Mouse (Mus musculus): ENCODE measurements around the gene Cmya5.

The Cmya5 gene

GRCm38 (mm10) chr13:93060437-93060836, 84.1 kb downstream of the Cmya5 start:
- DNase-seq = no peak

GRCm38 (mm10) chr13:93058551-93059011, 85.9 kb downstream of the Cmya5 start:
- no peak for DNase-seq

- no peak for DNase-seq
Observed at GRCm38 (mm10) chr13:93057492-93058260, 86.8 kb downstream of the Cmya5 start.

GRCm38 (mm10) chr13:93056091-93056490, 88.4 kb downstream of the Cmya5 start:
- DNase-seq = no peak

- no peak for DNase-seq
Observed at GRCm38 (mm10) chr13:93051483-93051882, 93.0 kb downstream of the Cmya5 start.

GRCm38 (mm10) chr13:93041021-93041420, 103.5 kb downstream of the Cmya5 start:
- DNase-seq = no peak

GRCm38 (mm10) chr13:93036218-93036617, 108.3 kb downstream of the Cmya5 start:
- DNase-seq = no peak

- no peak for DNase-seq
Observed at GRCm38 (mm10) chr13:93029337-93029736, 115.2 kb downstream of the Cmya5 start.

- no peak for DNase-seq
Observed at GRCm38 (mm10) chr13:93024837-93025236, 119.7 kb downstream of the Cmya5 start.

GRCm38 (mm10) chr13:93022158-93022557, 122.4 kb downstream of the Cmya5 start:
- DNase-seq = no peak

GRCm38 (mm10) chr13:93012952-93013351, 131.6 kb downstream of the Cmya5 start:
- no peak for DNase-seq

- DNase-seq = no peak
Observed at GRCm38 (mm10) chr13:93011315-93011714, 133.2 kb downstream of the Cmya5 start.

GRCm38 (mm10) chr13:93010524-93010923, 134.0 kb downstream of the Cmya5 start:
- DNase-seq = no peak

- no peak for DNase-seq
Observed at GRCm38 (mm10) chr13:93007078-93007477, 137.4 kb downstream of the Cmya5 start.

- DNase-seq = no peak
Observed at GRCm38 (mm10) chr13:93006347-93006746, 138.2 kb downstream of the Cmya5 start.

- no peak for DNase-seq
Observed at GRCm38 (mm10) chr13:93004003-93004402, 140.5 kb downstream of the Cmya5 start.

GRCm38 (mm10) chr13:93002456-93002855, 142.1 kb downstream of the Cmya5 start:
- no peak for DNase-seq

- DNase-seq = no peak
Observed at GRCm38 (mm10) chr13:93000640-93001351, 143.7 kb downstream of the Cmya5 start.

- no peak for DNase-seq
Observed at GRCm38 (mm10) chr13:92999860-93000259, 144.7 kb downstream of the Cmya5 start.

GRCm38 (mm10) chr13:92994743-92995142, 149.8 kb downstream of the Cmya5 start:
- no peak for DNase-seq

- DNase-seq = no peak
Observed at GRCm38 (mm10) chr13:92992823-92993222, 151.7 kb downstream of the Cmya5 start.
